Mouse (Mus musculus): ENCODE results near the gene Tcirg1.

DNA sequence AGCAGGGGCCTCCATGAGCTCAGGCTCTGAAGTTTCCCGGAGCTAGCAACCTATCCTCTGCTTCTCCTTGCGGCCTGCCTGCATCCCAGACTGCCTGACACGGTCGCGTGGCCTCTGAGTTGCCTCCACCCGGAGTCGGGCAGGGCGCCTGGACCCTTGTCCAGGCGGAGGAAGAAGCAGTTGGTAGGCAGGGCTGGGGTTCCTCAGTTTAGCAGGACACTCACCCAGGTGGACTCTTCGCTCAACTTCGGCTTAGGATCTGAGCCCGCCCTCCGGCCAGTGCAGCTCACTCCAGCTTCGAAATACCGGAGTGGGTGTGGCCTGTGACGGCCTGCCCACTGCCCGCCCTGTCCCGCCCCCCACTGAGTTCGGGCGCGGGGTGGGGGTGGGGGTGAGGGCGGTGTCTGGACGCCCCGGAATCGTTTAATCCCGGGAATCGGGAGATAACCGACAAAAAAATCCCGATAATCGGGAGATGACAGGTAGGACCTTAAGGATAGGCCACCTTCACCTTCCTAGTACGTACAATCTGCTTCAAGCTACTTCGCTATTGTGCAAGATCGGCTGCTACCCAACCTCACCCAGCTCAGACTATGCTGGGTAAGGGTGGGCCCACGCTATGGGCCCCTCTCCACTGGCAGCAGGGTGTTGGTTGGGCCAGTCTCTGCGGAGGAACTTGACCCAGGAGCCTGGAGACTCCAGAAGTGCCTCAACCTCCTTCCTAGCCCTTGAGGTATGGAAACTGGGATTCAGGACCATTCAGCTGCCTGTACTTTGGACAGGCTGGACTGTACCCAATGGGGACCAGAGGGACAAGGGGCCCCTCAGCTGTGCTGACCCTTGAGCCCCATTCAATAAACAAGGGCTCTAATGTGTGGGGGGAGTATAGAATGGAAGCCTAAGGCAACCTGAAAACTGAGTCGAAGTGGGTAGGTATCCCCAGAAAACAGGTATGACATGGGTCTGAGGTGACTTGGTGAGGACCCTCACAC lies at the start of gene Tcirg1:
- no peak for TF ChIP-seq POLR2A (IDR thresholded peaks at IDR 0.05; ENCODE audit: borderline replicate concordance, low read depth, low read length)
- no peak for TF ChIP-seq CTCF (IDR thresholded peaks at IDR 0.05; ENCODE audit: low read depth, low read length)
